Mouse (Mus musculus) neural tube, embryonic 14.5 days (tissue): ENCODE data around the gene Trp53tg5. TPM values are rescaled to one million over a fixed set of nuclear protein-coding genes. Genes with fewer than 3 reads are reported as not detected.

Experiments used
- ATAC-seq: fragments of 200-750 bp; cut with Nextera tagmentation; 2 replicates; pipeline ENCODE4 v1.8.0; 2017; ENCODE audit warnings: low read depth, mild to moderate bottlenecking, moderate TSS enrichment, moderate library complexity
- H3K27ac ChIP-seq: fragments of 300-500 bp; sonication (generic); 2 replicates; pipeline ENCODE4 v1.5.1; 2014; ENCODE audit warnings: low read depth, mild to moderate bottlenecking, control low read depth, low read length, moderate library complexity, mixed read lengths
- H3K27me3 ChIP-seq: fragments of 300-500 bp; sonication (generic); 2 replicates; pipeline ENCODE4 v1.6.1; 2014; ENCODE audit warnings: low read length; ENCODE audit not compliant: control insufficient read depth, insufficient read depth
- H3K36me3 ChIP-seq: fragments of 300-500 bp; sonication (generic); 2 replicates; pipeline ENCODE4 v1.6.1; 2014; ENCODE audit warnings: low read length, mixed read lengths; ENCODE audit not compliant: control insufficient read depth, insufficient read depth
- H3K4me1 ChIP-seq: fragments of 300-500 bp; sonication (generic); 2 replicates; pipeline ENCODE4 v1.6.1; 2014; ENCODE audit warnings: low read length; ENCODE audit not compliant: control insufficient read depth, insufficient read depth
- H3K4me2 ChIP-seq: fragments of 300-500 bp; sonication (generic); 2 replicates; pipeline ENCODE4 v1.6.1; 2014; ENCODE audit warnings: mild to moderate bottlenecking, low read depth, low read length, control low read depth
- H3K4me3 ChIP-seq: fragments of 300-500 bp; sonication (generic); 2 replicates; pipeline ENCODE4 v1.5.1; 2014; ENCODE audit warnings: low read depth, low read length, control low read depth, mixed read lengths
- H3K9ac ChIP-seq: fragments of 300-500 bp; sonication (generic); replicated peaks from 2 replicates; pipeline ENCODE4 v1.6.1; 2014; ENCODE audit warnings: low read depth, mild to moderate bottlenecking, control low read depth, low read length, mixed read lengths
- H3K9me3 ChIP-seq: fragments of 300-500 bp; sonication (generic); 2 replicates; pipeline ENCODE4 v1.6.1; 2016; ENCODE audit warnings: low read length; ENCODE audit not compliant: control insufficient read depth
- WGBS: fragments of 180-500 bp; shearing (Covaris S2); extraction: QIAGEN DNeasy Blood & Tissue Kit; methylation state at CpG from one replicate; pipeline ENCODE4 v1.1.7; 2014; 5-methylcytosine and 5-hydroxymethylcytosine counted together
- polyA plus RNA-seq: library from polyadenylated mRNA; unstranded; fragments of >200 nt; fragmentation: Nextera tagmentation; extraction: Ambion mirVana; gene quantifications from 2 replicates; pipeline ENCODE4 v1.2.1, GENCODE M21; 2014

Gene Trp53tg5
- polyA plus RNA-seq, 1 experiment from 2014 or later: not detected

GRCm38 (mm10) chr2:164432541-164433191 lies 40.9 kb downstream of the Trp53tg5 start:
- H3K4me1 ChIP-seq: no peaks in the 10 kb centered on the region
- no peaks in the 10 kb centered on the region for H3K9me3 ChIP-seq
- no peak overlapping the region for H3K4me3 ChIP-seq
- ATAC-seq: no peak
- no peak overlapping the region for H3K9ac ChIP-seq
- no peaks in the 10 kb centered on the region for H3K27me3 ChIP-seq
- no peak overlapping the region for H3K27ac ChIP-seq
- H3K4me2 ChIP-seq: no peak overlapping the region
- no peaks in the 10 kb centered on the region for H3K36me3 ChIP-seq
- 46% methylated on average over 22 of the region's 22 CpGs for WGBS

GRCm38 (mm10) chr2:164431676-164432465 lies 41.7 kb downstream of the Trp53tg5 start:
- Histone ChIP-seq H3K9ac (no peak overlapping the region), H3K9me3 (no peaks in the 10 kb centered on the region), H3K4me1 (no peaks in the 10 kb centered on the region), H3K36me3 (no peaks in the 10 kb centered on the region), H3K27ac (no peak overlapping the region), H3K27me3 (no peaks in the 10 kb centered on the region), H3K4me2 (no peak overlapping the region), H3K4me3 (no peak overlapping the region)
- 67% methylated on average over 9 of the region's 9 CpGs for WGBS
- ATAC-seq: no peak

GRCm38 (mm10) chr2:164430697-164431096 lies 42.8 kb downstream of the Trp53tg5 start:
- H3K9ac ChIP-seq: no peak overlapping the region
- no peaks in the 10 kb centered on the region for H3K4me1 ChIP-seq
- no peaks in the 10 kb centered on the region for H3K27me3 ChIP-seq
- no peak for ATAC-seq
- H3K9me3 ChIP-seq: no peaks in the 10 kb centered on the region
- no peak overlapping the region for H3K4me3 ChIP-seq
- no peaks in the 10 kb centered on the region for H3K36me3 ChIP-seq
- no peak overlapping the region for H3K4me2 ChIP-seq
- no peak overlapping the region for H3K27ac ChIP-seq
- WGBS: 21% methylated on average over 7 of the region's 7 CpGs

- 37% methylated on average over 15 of the region's 15 CpGs for WGBS
- no peak overlapping the region for H3K9ac ChIP-seq
- no peaks in the 10 kb centered on the region for H3K27me3 ChIP-seq
- no peak overlapping the region for H3K4me3 ChIP-seq
- no peaks in the 10 kb centered on the region for H3K9me3 ChIP-seq
- no peak for ATAC-seq
- H3K27ac ChIP-seq: no peak overlapping the region
- H3K36me3 ChIP-seq: no peaks in the 10 kb centered on the region
- no peak overlapping the region for H3K4me2 ChIP-seq
- no peaks in the 10 kb centered on the region for H3K4me1 ChIP-seq
These were observed 43.5 kb downstream of the Trp53tg5 start for GRCm38 (mm10) chr2:164429881-164430615.

GRCm38 (mm10) chr2:164428451-164428850 lies 45.1 kb downstream of the Trp53tg5 start:
- no peaks in the 10 kb centered on the region for H3K36me3 ChIP-seq
- no peaks in the 10 kb centered on the region for H3K9me3 ChIP-seq
- ATAC-seq: no peak
- no peak overlapping the region for H3K27ac ChIP-seq
- no peak overlapping the region for H3K4me3 ChIP-seq
- H3K9ac ChIP-seq: no peak overlapping the region
- H3K4me2 ChIP-seq: no peak overlapping the region
- H3K27me3 ChIP-seq: no peaks in the 10 kb centered on the region
- no peaks in the 10 kb centered on the region for H3K4me1 ChIP-seq
- 24% methylated on average over 5 of the region's 5 CpGs for WGBS

- Histone ChIP-seq H3K9ac (no peak overlapping the region), H3K27me3 (no peaks in the 10 kb centered on the region), H3K4me1 (no peaks in the 10 kb centered on the region), H3K4me3 (no peak overlapping the region), H3K9me3 (no peaks in the 10 kb centered on the region), H3K4me2 (no peak overlapping the region), H3K27ac (no peak overlapping the region), H3K36me3 (no peaks in the 10 kb centered on the region)
- 88% methylated on average over 5 of the region's 5 CpGs for WGBS
- ATAC-seq: no peak
These were observed 46.6 kb downstream of the Trp53tg5 start for GRCm38 (mm10) chr2:164426952-164427351.

GRCm38 (mm10) chr2:164426121-164426520 lies 47.4 kb downstream of the Trp53tg5 start:
- Histone ChIP-seq H3K27me3 (no peaks in the 10 kb centered on the region), H3K36me3 (no peaks in the 10 kb centered on the region), H3K4me2 (no peak overlapping the region), H3K9me3 (no peaks in the 10 kb centered on the region), H3K9ac (no peak overlapping the region), H3K27ac (no peak overlapping the region), H3K4me1 (no peaks in the 10 kb centered on the region), H3K4me3 (no peak overlapping the region)
- no peak for ATAC-seq
- 31% methylated on average over 12 of the region's 12 CpGs for WGBS

GRCm38 (mm10) chr2:164425401-164425800 lies 48.1 kb downstream of the Trp53tg5 start:
- Histone ChIP-seq H3K4me1 (no peaks in the 10 kb centered on the region), H3K4me2 (no peak overlapping the region), H3K9ac (no peak overlapping the region), H3K27me3 (no peaks in the 10 kb centered on the region), H3K9me3 (no peaks in the 10 kb centered on the region), H3K4me3 (no peak overlapping the region), H3K36me3 (no peaks in the 10 kb centered on the region), H3K27ac (no peak overlapping the region)
- 89% methylated on average over 5 of the region's 5 CpGs for WGBS
- no peak for ATAC-seq

GRCm38 (mm10) chr2:164424406-164424805 lies 49.1 kb downstream of the Trp53tg5 start:
- Histone ChIP-seq H3K27me3 (no peaks in the 10 kb centered on the region), H3K9ac (no peak overlapping the region), H3K4me3 (no peak overlapping the region), H3K4me2 (no peak overlapping the region), H3K9me3 (no peaks in the 10 kb centered on the region), H3K4me1 (no peaks in the 10 kb centered on the region), H3K27ac (no peak overlapping the region), H3K36me3 (no peaks in the 10 kb centered on the region)
- WGBS: 86% methylated on average over 8 of the region's 8 CpGs
- ATAC-seq: no peak
